Mouse (Mus musculus): ENCODE data around the gene Gm9887. TPM values are rescaled to one million over a fixed set of nuclear protein-coding genes. Genes with fewer than 3 reads are reported as not detected.

Gm9887 gene
- not detected for polyA plus RNA-seq (2014; fragmentation: Illumina TruSeq; extraction: RNeasy Lipid Tissue Mini Kit (QIAGEN cat#74804); ENCODE audit: low read depth, low replicate concordance)

GRCm38 (mm10) chr12:69371854-69372671, at the start of gene Gm9887, which contains the start of gene Arf6:
TSS of gene Gm9887 (minus strand) at chr12:69372458.
TSS of gene Arf6 (plus strand) at chr12:69372150.

DNA sequence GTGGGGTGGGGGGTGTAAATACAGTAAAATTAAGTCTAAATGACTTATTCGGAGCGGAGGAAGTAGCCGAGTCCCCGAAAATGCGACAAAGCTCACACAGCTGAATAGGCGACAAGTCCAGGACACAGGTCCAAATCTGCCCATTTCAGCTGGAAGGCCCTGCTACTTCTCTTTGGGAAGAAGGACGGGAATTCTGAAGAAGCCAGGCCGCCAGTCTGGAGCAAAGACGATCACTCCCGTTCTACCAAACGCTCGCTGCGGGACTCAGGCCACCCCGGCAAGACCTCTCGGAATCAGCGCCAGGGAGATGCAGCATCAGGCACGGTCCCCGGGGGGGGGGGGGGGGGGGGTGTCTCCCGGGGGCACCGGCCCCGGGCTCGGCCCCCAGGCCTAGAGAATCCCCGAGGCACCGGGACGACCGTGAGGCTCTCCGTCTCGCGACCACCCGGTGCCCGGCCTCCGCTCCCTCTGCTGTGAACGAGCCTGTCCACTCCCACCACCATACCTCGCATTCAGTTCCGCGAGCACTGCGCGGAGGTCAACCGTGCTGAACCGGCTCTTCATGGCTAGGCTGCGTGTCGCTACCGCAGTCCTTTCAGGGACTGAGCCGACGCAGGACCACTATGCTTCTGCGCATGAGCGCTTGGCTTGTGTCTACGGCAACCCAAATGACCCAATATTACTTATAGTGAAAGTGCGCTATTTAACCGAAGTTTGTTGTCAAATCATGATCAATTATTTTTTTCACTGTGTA, 15.5 kb downstream of the Gm9887 start, which contains the start of gene Nemf:
TSS of gene Nemf (minus strand) at position 620 of the 754 bp plus-strand sequence.

Other genes starting within 250 kb of the Gm9887 start
- 23.1 TPM for gene Rps29, start 213.3 kb downstream of the Gm9887 start, polyA plus RNA-seq (2014; fragmentation: Illumina TruSeq; extraction: RNeasy Lipid Tissue Mini Kit (QIAGEN cat#74804); ENCODE audit: low read depth, low replicate concordance)
- 10.1 TPM for gene Lrr1, start 203.6 kb downstream of the Gm9887 start, polyA plus RNA-seq (2014; fragmentation: Illumina TruSeq; extraction: RNeasy Lipid Tissue Mini Kit (QIAGEN cat#74804); ENCODE audit: low read depth, low replicate concordance)
- gene Rpl36al, start 188.4 kb downstream of the Gm9887 start, polyA plus RNA-seq (2014; fragmentation: Illumina TruSeq; extraction: RNeasy Lipid Tissue Mini Kit (QIAGEN cat#74804); ENCODE audit: low read depth, low replicate concordance), result 117 TPM
- gene Mgat2, start 188.3 kb downstream of the Gm9887 start, polyA plus RNA-seq (2014; fragmentation: Illumina TruSeq; extraction: RNeasy Lipid Tissue Mini Kit (QIAGEN cat#74804); ENCODE audit: low read depth, low replicate concordance), result 54.8 TPM
- gene Gm49383, start 175.4 kb downstream of the Gm9887 start, polyA plus RNA-seq (2014; fragmentation: Illumina TruSeq; extraction: RNeasy Lipid Tissue Mini Kit (QIAGEN cat#74804); ENCODE audit: low read depth, low replicate concordance), result 19.4 TPM
- 4.9 TPM for gene Dnaaf2, start 174.0 kb downstream of the Gm9887 start, polyA plus RNA-seq (2014; fragmentation: Illumina TruSeq; extraction: RNeasy Lipid Tissue Mini Kit (QIAGEN cat#74804); ENCODE audit: low read depth, low replicate concordance)
- 46.2 TPM for gene Gm49384, start 168.2 kb downstream of the Gm9887 start, polyA plus RNA-seq (2014; fragmentation: Illumina TruSeq; extraction: RNeasy Lipid Tissue Mini Kit (QIAGEN cat#74804); ENCODE audit: low read depth, low replicate concordance)
- gene Pole2, start 144.3 kb downstream of the Gm9887 start, polyA plus RNA-seq (2014; fragmentation: Illumina TruSeq; extraction: RNeasy Lipid Tissue Mini Kit (QIAGEN cat#74804); ENCODE audit: low read depth, low replicate concordance), result 6.2 TPM
- 53.9 TPM for gene Klhdc1, start 131.3 kb downstream of the Gm9887 start, polyA plus RNA-seq (2014; fragmentation: Illumina TruSeq; extraction: RNeasy Lipid Tissue Mini Kit (QIAGEN cat#74804); ENCODE audit: low read depth, low replicate concordance)
- gene Klhdc2, start 75.8 kb downstream of the Gm9887 start, polyA plus RNA-seq (2014; fragmentation: Illumina TruSeq; extraction: RNeasy Lipid Tissue Mini Kit (QIAGEN cat#74804); ENCODE audit: low read depth, low replicate concordance), result 148 TPM
- 105 TPM for gene Nemf, start 15.3 kb downstream of the Gm9887 start, polyA plus RNA-seq (2014; fragmentation: Illumina TruSeq; extraction: RNeasy Lipid Tissue Mini Kit (QIAGEN cat#74804); ENCODE audit: low read depth, low replicate concordance)
- gene Arf6, start 308 bp downstream of the Gm9887 start, polyA plus RNA-seq (2014; fragmentation: Illumina TruSeq; extraction: RNeasy Lipid Tissue Mini Kit (QIAGEN cat#74804); ENCODE audit: low read depth, low replicate concordance), result 21.0 TPM
- 10.0 TPM for gene Vcpkmt, start 210.6 kb upstream of the Gm9887 start, polyA plus RNA-seq (2014; fragmentation: Illumina TruSeq; extraction: RNeasy Lipid Tissue Mini Kit (QIAGEN cat#74804); ENCODE audit: low read depth, low replicate concordance)

Measured in testis, adult 10 weeks (tissue).